Mouse (Mus musculus): ENCODE results near the gene Krt79.

DNA sequence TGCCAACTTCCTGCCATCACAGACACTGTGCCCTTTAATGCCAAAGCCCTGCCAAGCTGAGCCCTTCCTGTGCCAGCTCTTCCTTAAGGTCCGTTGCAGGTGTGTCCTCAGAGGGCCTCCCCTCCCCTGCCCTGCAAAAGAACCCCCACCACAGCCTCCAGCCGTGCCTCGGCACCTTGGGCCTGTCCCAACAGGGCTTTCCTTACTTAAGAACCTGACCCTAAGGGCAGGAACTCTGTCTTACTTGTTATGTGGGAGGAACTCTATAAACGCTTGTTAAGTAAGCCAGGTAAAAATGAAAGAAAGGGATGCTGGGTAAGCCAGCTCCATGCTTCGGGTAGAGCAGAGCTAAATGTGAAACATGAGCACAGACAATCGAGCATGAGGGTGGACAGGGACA is 7.1 kb downstream of the Krt79 start:
- TF ChIP-seq GATA1 (IDR thresholded peaks at IDR 0.05; ENCODE audit: borderline replicate concordance, low read length) (no peak), CTCF (IDR thresholded peaks at IDR 0.05; ENCODE audit: low read depth, low read length) (no peak), POLR2AphosphoS5 (IDR thresholded peaks at IDR 0.05; ENCODE audit: insufficient replicate concordance, low read depth, low read length) (no peak)
